Mouse (Mus musculus) forebrain, postnatal 0 days (tissue): ENCODE data around the gene Fam104a. TPM values are rescaled to one million over a fixed set of nuclear protein-coding genes. Genes with fewer than 3 reads are reported as not detected.

Experiments
- ATAC-seq: fragments of 200-750 bp; cut with Nextera tagmentation; 2 replicates; pipeline ENCODE4 v1.8.0; 2017; ENCODE audit warnings: mild to moderate bottlenecking, moderate library complexity
- DNase-seq: peaks from one replicate; pipeline ENCODE4 v3.0.0-alpha.2; 2015
- H3K27ac ChIP-seq: fragments of 300-500 bp; sonication (generic); 2 replicates; pipeline ENCODE4 v1.5.1; 2014; ENCODE audit warnings: low read depth, mild to moderate bottlenecking, antibody characterized with exemption, low read length, moderate library complexity, mixed read lengths
- H3K27me3 ChIP-seq: fragments of 300-500 bp; sonication (generic); 2 replicates; pipeline ENCODE4 v1.6.1; 2014; ENCODE audit warnings: mild to moderate bottlenecking, low read length, mixed read lengths; ENCODE audit not compliant: insufficient read depth
- H3K36me3 ChIP-seq: fragments of 300-500 bp; sonication (generic); 2 replicates; pipeline ENCODE4 v1.6.1; 2014; ENCODE audit warnings: mild to moderate bottlenecking, moderate library complexity; ENCODE audit not compliant: insufficient read depth
- H3K4me1 ChIP-seq: fragments of 300-500 bp; sonication (generic); 2 replicates; pipeline ENCODE4 v1.6.1; 2014; ENCODE audit warnings: antibody characterized with exemption; ENCODE audit not compliant: insufficient read depth
- H3K4me2 ChIP-seq: fragments of 300-500 bp; sonication (generic); 2 replicates; pipeline ENCODE4 v1.6.1; 2014; ENCODE audit warnings: low read depth, mild to moderate bottlenecking, moderate library complexity
- H3K4me3 ChIP-seq: fragments of 300-500 bp; sonication (generic); 2 replicates; pipeline ENCODE4 v1.5.1; 2014; ENCODE audit warnings: low read depth, low read length, mixed read lengths
- H3K9ac ChIP-seq: fragments of 300-500 bp; sonication (generic); 2 replicates; pipeline ENCODE4 v1.6.1; 2014; ENCODE audit warnings: mild to moderate bottlenecking
- H3K9me3 ChIP-seq: fragments of 300-500 bp; sonication (generic); 2 replicates; pipeline ENCODE4 v1.6.1; 2016; ENCODE audit warnings: low read length
- CTCF ChIP-seq: sonication (generic); IDR thresholded peaks from 2 replicates; pipeline ENCODE4 v1.5.1; 2016; ENCODE audit warnings: antibody characterized with exemption, control low read depth, low read depth
- WGBS: fragments of 180-500 bp; shearing (Covaris S2); extraction: QIAGEN DNeasy Blood & Tissue Kit; methylation state at CpG from one replicate; pipeline ENCODE4 v1.1.7; 2014; 5-methylcytosine and 5-hydroxymethylcytosine counted together
- polyA plus RNA-seq: library from polyadenylated mRNA; unstranded; fragments of >200 nt; fragmentation: Nextera tagmentation; extraction: Ambion mirVana; gene quantifications from 2 replicates; pipeline ENCODE4 v1.2.1, GENCODE M21; 2015
- total RNA-seq: library from RNA; depleted of rRNA; stranded (reverse); fragments of >200 nt; gene quantifications from 2 replicates; pipeline ENCODE4 v1.2.3, GENCODE M21; 2014

The Fam104a gene
- total and polyA plus RNA-seq, 2 experiments from 2014 or later = 37.6 to 54.7 TPM

- ATAC-seq (no peak), DNase-seq (no peak)
- H3K27ac ChIP-seq = no peak overlapping the region
- H3K9ac ChIP-seq = no peak overlapping the region
- H3K9me3 ChIP-seq = no peaks in the 10 kb centered on the region
- no peak overlapping the region for H3K4me2 ChIP-seq
- H3K27me3 ChIP-seq = no peaks in the 10 kb centered on the region
- no peak for TF ChIP-seq CTCF
- H3K4me3 ChIP-seq = no peak overlapping the region
- WGBS = 55% methylated on average over 14 of the region's 14 CpGs
- peaks cover 5% of the 10 kb centered on the region; the same call in 1 of the 2 replicates for H3K4me1 ChIP-seq
- peaks cover 33% of the 10 kb centered on the region for H3K36me3 ChIP-seq
Observed at GRCm38 (mm10) chr11:113726994-113727888, 43.3 kb upstream of the Fam104a start.

GRCm38 (mm10) chr11:113725235-113726048 is 41.5 kb upstream of the Fam104a start:
- Histone ChIP-seq H3K4me1 (peaks cover 5% of the 10 kb centered on the region; the same call in 1 of the 2 replicates), H3K27ac (no peak overlapping the region), H3K4me2 (no peak overlapping the region), H3K9ac (no peak overlapping the region), H3K9me3 (no peaks in the 10 kb centered on the region), H3K4me3 (no peak overlapping the region), H3K36me3 (peaks cover 33% of the 10 kb centered on the region), H3K27me3 (no peaks in the 10 kb centered on the region)
- TF ChIP-seq CTCF = no peak
- ATAC-seq (peak; percentile 38; the same call in 1 of the 2 replicates), DNase-seq (peak; percentile 49)
- 53% methylated on average over 4 of the region's 4 CpGs for WGBS

GRCm38 (mm10) chr11:113722405-113723090 is 38.6 kb upstream of the Fam104a start:
- H3K4me1 ChIP-seq = peaks cover 5% of the 10 kb centered on the region; the same call in 1 of the 2 replicates
- no peak overlapping the region for H3K27ac ChIP-seq
- H3K27me3 ChIP-seq = no peaks in the 10 kb centered on the region
- DNase-seq (peak; percentile 63), ATAC-seq (peak; percentile 59)
- H3K4me2 ChIP-seq = no peak overlapping the region
- H3K9me3 ChIP-seq = no peaks in the 10 kb centered on the region
- 63% methylated on average over 14 of the region's 14 CpGs for WGBS
- H3K36me3 ChIP-seq = peaks cover 12% of the 10 kb centered on the region; the same call in 1 of the 2 replicates
- TF ChIP-seq CTCF = no peak
- H3K9ac ChIP-seq = no peak overlapping the region
- H3K4me3 ChIP-seq = no peak overlapping the region

GRCm38 (mm10) chr11:113717767-113718424 is 33.9 kb upstream of the Fam104a start:
- Histone ChIP-seq H3K36me3 (no peaks in the 10 kb centered on the region), H3K4me1 (no peaks in the 10 kb centered on the region), H3K9me3 (no peaks in the 10 kb centered on the region), H3K27me3 (no peaks in the 10 kb centered on the region), H3K9ac (no peak overlapping the region), H3K4me2 (no peak overlapping the region), H3K27ac (no peak overlapping the region), H3K4me3 (no peak overlapping the region)
- ATAC-seq = no peak
- WGBS = 74% methylated on average over 16 of the region's 16 CpGs
- DNase-seq = no peak
- TF ChIP-seq CTCF = no peak

GRCm38 (mm10) chr11:113716132-113716531 is 32.2 kb upstream of the Fam104a start:
- 93% methylated on average over 2 of the region's 2 CpGs for WGBS
- Histone ChIP-seq H3K9ac (no peak overlapping the region), H3K4me2 (no peak overlapping the region), H3K9me3 (no peaks in the 10 kb centered on the region), H3K36me3 (no peaks in the 10 kb centered on the region), H3K4me1 (no peaks in the 10 kb centered on the region), H3K27ac (no peak overlapping the region), H3K27me3 (no peaks in the 10 kb centered on the region), H3K4me3 (no peak overlapping the region)
- ATAC-seq (no peak), DNase-seq (no peak)
- TF ChIP-seq CTCF = no peak

GRCm38 (mm10) chr11:113715078-113715674 is 31.2 kb upstream of the Fam104a start:
- DNase-seq (no peak), ATAC-seq (no peak)
- H3K4me2 ChIP-seq = no peak overlapping the region
- no peak; the same call in 1 of the 2 replicates for TF ChIP-seq CTCF
- no peaks in the 10 kb centered on the region for H3K27me3 ChIP-seq
- no peak overlapping the region for H3K9ac ChIP-seq
- no peak overlapping the region for H3K27ac ChIP-seq
- no peaks in the 10 kb centered on the region for H3K9me3 ChIP-seq
- H3K4me3 ChIP-seq = no peak overlapping the region
- 76% methylated on average over 7 of the region's 7 CpGs for WGBS
- H3K4me1 ChIP-seq = peaks cover 6% of the 10 kb centered on the region; the same call in 1 of the 2 replicates
- no peaks in the 10 kb centered on the region for H3K36me3 ChIP-seq
